Mouse (Mus musculus): Measurements from ENCODE around the gene Plekhn1. TPM values are rescaled to one million over a fixed set of nuclear protein-coding genes. Genes with fewer than 3 reads are reported as not detected.
A peak's percentile ranks its signal among the peaks of the same experiment; 100 is the strongest.

Gene Plekhn1
- polyA plus RNA-seq, 1 experiment from 2014 or later: 11.8 TPM

GRCm38 (mm10) chr4:156194346-156194745 is 40.3 kb downstream of the Plekhn1 start:
- H3K4me3 ChIP-seq (ENCODE audit: low read depth, low read length): 0 out of 2 replicates have a peak overlapping the region, but pooled peaks have one; percentile 7
- H3K4me2 ChIP-seq: peak overlapping the region; percentile 99
- H3K9me3 ChIP-seq (ENCODE audit: control insufficient read depth, low read length): no peaks in the 10 kb centered on the region
- peaks cover 43% of the 10 kb centered on the region for H3K4me1 ChIP-seq (replicated peaks; ENCODE audit: control insufficient read depth, insufficient read depth, low read length)
- WGBS: 45% methylated on average over 6 of the region's 6 CpGs
- peaks cover 8% of the 10 kb centered on the region for H3K27me3 ChIP-seq (replicated peaks; ENCODE audit: control insufficient read depth, insufficient read depth, low read length)
- ATAC-seq (replicated peaks; ENCODE audit: low FRiP score): no peak
- H3K9ac ChIP-seq (ENCODE audit: low read depth, low read length): no peak overlapping the region
- H3K36me3 ChIP-seq (ENCODE audit: control insufficient read depth, insufficient read depth, low read length): no peaks in the 10 kb centered on the region; the same call in 1 of the 2 replicates
- H3K27ac ChIP-seq (ENCODE audit: low read depth, low read length): no peak overlapping the region
- DNase-seq (ENCODE audit: low spot score): no peak

DNA sequence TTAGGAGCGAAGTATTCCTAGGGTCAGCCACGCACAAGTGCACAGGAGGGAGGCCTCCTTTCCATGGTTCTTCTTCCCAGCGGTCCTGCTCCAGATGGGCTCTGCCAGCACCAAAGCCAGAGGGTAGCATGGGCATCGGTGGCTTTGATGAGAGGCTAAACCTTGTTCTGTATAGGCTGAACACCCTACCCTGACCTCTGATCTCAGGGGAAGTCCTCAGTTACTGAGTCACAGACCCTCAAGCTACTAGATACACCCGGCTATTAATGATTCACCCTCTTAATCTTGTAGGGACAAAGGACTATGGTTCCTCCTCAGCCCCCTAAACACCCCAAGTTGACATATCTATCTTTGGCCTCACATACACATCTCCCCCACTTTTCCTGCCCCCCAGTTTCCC is 40.8 kb downstream of the Plekhn1 start:
- Histone ChIP-seq H3K36me3 (ENCODE audit: control insufficient read depth, insufficient read depth, low read length) (no peaks in the 10 kb centered on the region; the same call in 1 of the 2 replicates), H3K4me1 (replicated peaks; ENCODE audit: control insufficient read depth, insufficient read depth, low read length) (peaks cover 48% of the 10 kb centered on the region), H3K9me3 (ENCODE audit: control insufficient read depth, low read length) (no peaks in the 10 kb centered on the region), H3K27me3 (replicated peaks; ENCODE audit: control insufficient read depth, insufficient read depth, low read length) (peaks cover 8% of the 10 kb centered on the region), H3K4me2 (peak overlapping the region; percentile 99), H3K4me3 (ENCODE audit: low read depth, low read length) (0 out of 2 replicates have a peak overlapping the region, but pooled peaks have one; percentile 7), H3K9ac (ENCODE audit: low read depth, low read length) (no peak overlapping the region), H3K27ac (ENCODE audit: low read depth, low read length) (no peak overlapping the region)
- DNase-seq (ENCODE audit: low spot score) (no peak), ATAC-seq (replicated peaks; ENCODE audit: low FRiP score) (no peak)
- 67% methylated on average over 5 of the region's 5 CpGs for WGBS

GRCm38 (mm10) chr4:156193200-156193590 is 41.5 kb downstream of the Plekhn1 start:
- ATAC-seq (replicated peaks; ENCODE audit: low FRiP score): no peak
- Histone ChIP-seq H3K4me2 (no peak overlapping the region), H3K9me3 (ENCODE audit: control insufficient read depth, low read length) (no peaks in the 10 kb centered on the region), H3K4me1 (replicated peaks; ENCODE audit: control insufficient read depth, insufficient read depth, low read length) (peaks cover 55% of the 10 kb centered on the region), H3K9ac (ENCODE audit: low read depth, low read length) (no peak overlapping the region), H3K36me3 (ENCODE audit: control insufficient read depth, insufficient read depth, low read length) (no peaks in the 10 kb centered on the region; the same call in 1 of the 2 replicates), H3K27ac (ENCODE audit: low read depth, low read length) (no peak overlapping the region), H3K27me3 (replicated peaks; ENCODE audit: control insufficient read depth, insufficient read depth, low read length) (peaks cover 8% of the 10 kb centered on the region), H3K4me3 (ENCODE audit: low read depth, low read length) (no peak overlapping the region)
- 36% methylated on average over 2 of the region's 2 CpGs for WGBS
- no peak for DNase-seq (ENCODE audit: low spot score)

DNA sequence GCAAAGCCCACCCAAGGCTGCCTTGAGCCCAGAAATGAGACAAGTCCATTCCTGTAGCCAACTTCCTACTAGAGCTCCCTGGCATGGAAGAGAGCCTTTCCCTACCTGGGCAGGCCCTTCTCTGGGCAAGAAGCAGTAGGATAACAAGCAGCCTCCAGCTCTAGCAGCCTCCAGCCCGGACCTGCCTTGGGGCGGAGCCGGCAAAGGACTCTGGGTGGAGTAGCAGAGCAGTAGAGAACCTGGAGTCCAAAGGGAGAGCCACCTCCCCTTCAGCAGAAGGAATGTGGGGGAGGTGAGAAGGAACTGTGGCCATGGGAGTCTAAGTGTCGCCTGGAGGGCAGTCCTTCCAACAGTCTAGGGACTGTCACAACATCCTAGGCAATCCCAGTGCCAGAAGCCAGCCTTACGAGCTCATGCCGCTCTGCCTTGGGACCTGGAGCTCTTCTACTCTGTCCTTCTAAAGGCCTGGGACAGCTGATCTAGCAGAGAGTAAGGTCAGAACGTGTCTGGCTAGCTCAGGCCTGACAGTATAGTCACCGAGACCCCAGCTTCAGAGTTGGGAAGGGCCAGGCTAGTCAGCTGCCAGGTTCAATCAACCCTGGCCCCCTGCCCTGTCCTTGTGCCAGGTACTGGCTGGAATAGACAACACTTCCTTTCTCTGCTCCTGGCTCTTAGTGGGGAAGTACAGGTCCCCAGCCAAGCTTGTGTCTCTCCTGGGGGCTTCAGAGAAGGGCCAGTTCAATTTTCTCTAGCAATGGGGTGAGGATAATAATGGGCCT is 42.0 kb downstream of the Plekhn1 start:
- ATAC-seq (replicated peaks; ENCODE audit: low FRiP score) (0 out of 2 replicates have a peak, but pooled peaks have one; percentile 22), DNase-seq (ENCODE audit: low spot score) (no peak)
- no peak overlapping the region for H3K27ac ChIP-seq (ENCODE audit: low read depth, low read length)
- H3K4me1 ChIP-seq (replicated peaks; ENCODE audit: control insufficient read depth, insufficient read depth, low read length): peaks cover 58% of the 10 kb centered on the region
- H3K9ac ChIP-seq (ENCODE audit: low read depth, low read length): no peak overlapping the region
- H3K9me3 ChIP-seq (ENCODE audit: control insufficient read depth, low read length): no peaks in the 10 kb centered on the region
- no peaks in the 10 kb centered on the region; the same call in 1 of the 2 replicates for H3K36me3 ChIP-seq (ENCODE audit: control insufficient read depth, insufficient read depth, low read length)
- 53% methylated on average over 8 of the region's 8 CpGs for WGBS
- H3K4me3 ChIP-seq (ENCODE audit: low read depth, low read length): no peak overlapping the region
- H3K4me2 ChIP-seq: 0 out of 2 replicates have a peak overlapping the region, but pooled peaks have one; percentile 8
- peaks cover 8% of the 10 kb centered on the region for H3K27me3 ChIP-seq (replicated peaks; ENCODE audit: control insufficient read depth, insufficient read depth, low read length)

GRCm38 (mm10) chr4:156188811-156189323 is 45.8 kb downstream of the Plekhn1 start:
- 0 out of 2 replicates have a peak overlapping the region, but pooled peaks have one; percentile 16 for H3K9ac ChIP-seq (ENCODE audit: low read depth, low read length)
- peaks cover 72% of the 10 kb centered on the region for H3K4me1 ChIP-seq (replicated peaks; ENCODE audit: control insufficient read depth, insufficient read depth, low read length)
- H3K9me3 ChIP-seq (ENCODE audit: control insufficient read depth, low read length): no peaks in the 10 kb centered on the region
- WGBS: 36% methylated on average over 6 of the region's 6 CpGs
- no peak overlapping the region for H3K4me3 ChIP-seq (ENCODE audit: low read depth, low read length)
- peaks cover 3% of the 10 kb centered on the region; the same call in 1 of the 2 replicates for H3K36me3 ChIP-seq (ENCODE audit: control insufficient read depth, insufficient read depth, low read length)
- H3K4me2 ChIP-seq: peak overlapping the region; percentile 26; the same call in 1 of the 2 replicates
- peak overlapping the region; percentile 39; the same call in 1 of the 2 replicates for H3K27ac ChIP-seq (ENCODE audit: low read depth, low read length)
- H3K27me3 ChIP-seq (replicated peaks; ENCODE audit: control insufficient read depth, insufficient read depth, low read length): no peaks in the 10 kb centered on the region
- DNase-seq (ENCODE audit: low spot score) (no peak), ATAC-seq (replicated peaks; ENCODE audit: low FRiP score) (no peak)

DNA sequence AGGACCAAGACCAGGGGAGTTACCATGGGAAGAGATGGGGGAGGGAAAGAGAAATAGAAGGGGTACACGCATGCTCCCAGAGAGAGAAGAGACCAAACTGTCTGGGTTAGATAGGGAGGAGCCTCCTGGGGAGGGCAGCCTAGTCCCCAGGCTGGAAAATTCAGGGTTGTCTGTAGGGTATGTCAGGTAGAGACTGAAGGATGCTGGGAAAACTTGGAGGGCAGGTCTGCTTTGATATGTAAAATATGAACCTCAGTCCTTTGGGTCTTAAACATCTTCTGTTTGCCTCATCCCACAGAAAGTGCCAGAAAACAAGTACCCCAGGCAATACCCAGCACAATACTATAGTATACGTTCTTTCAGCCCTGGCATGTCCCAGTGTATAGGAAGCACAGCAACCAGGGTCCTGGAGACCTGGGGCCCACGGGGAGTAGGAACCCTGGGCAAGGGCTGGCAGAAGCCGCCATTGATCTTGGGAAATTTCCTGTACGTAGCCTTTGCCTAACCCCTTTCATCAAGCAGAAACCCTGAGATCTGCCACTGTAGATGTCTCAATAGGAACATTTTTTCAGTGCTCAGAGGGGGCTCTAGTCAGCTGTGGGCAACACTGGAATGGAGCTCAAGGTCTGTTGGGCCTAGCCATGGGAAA is 46.4 kb downstream of the Plekhn1 start:
- H3K36me3 ChIP-seq (ENCODE audit: control insufficient read depth, insufficient read depth, low read length): peaks cover 3% of the 10 kb centered on the region; the same call in 1 of the 2 replicates
- H3K9me3 ChIP-seq (ENCODE audit: control insufficient read depth, low read length): no peaks in the 10 kb centered on the region
- ATAC-seq (replicated peaks; ENCODE audit: low FRiP score): no peak
- WGBS: 60% methylated on average over 5 of the region's 5 CpGs
- H3K4me1 ChIP-seq (replicated peaks; ENCODE audit: control insufficient read depth, insufficient read depth, low read length): peaks cover 70% of the 10 kb centered on the region
- peak overlapping the region; percentile 16; the same call in 1 of the 2 replicates for H3K9ac ChIP-seq (ENCODE audit: low read depth, low read length)
- no peak overlapping the region for H3K27ac ChIP-seq (ENCODE audit: low read depth, low read length)
- no peak overlapping the region for H3K4me2 ChIP-seq
- DNase-seq (ENCODE audit: low spot score): no peak
- H3K4me3 ChIP-seq (ENCODE audit: low read depth, low read length): no peak overlapping the region
- no peaks in the 10 kb centered on the region for H3K27me3 ChIP-seq (replicated peaks; ENCODE audit: control insufficient read depth, insufficient read depth, low read length)

DNA sequence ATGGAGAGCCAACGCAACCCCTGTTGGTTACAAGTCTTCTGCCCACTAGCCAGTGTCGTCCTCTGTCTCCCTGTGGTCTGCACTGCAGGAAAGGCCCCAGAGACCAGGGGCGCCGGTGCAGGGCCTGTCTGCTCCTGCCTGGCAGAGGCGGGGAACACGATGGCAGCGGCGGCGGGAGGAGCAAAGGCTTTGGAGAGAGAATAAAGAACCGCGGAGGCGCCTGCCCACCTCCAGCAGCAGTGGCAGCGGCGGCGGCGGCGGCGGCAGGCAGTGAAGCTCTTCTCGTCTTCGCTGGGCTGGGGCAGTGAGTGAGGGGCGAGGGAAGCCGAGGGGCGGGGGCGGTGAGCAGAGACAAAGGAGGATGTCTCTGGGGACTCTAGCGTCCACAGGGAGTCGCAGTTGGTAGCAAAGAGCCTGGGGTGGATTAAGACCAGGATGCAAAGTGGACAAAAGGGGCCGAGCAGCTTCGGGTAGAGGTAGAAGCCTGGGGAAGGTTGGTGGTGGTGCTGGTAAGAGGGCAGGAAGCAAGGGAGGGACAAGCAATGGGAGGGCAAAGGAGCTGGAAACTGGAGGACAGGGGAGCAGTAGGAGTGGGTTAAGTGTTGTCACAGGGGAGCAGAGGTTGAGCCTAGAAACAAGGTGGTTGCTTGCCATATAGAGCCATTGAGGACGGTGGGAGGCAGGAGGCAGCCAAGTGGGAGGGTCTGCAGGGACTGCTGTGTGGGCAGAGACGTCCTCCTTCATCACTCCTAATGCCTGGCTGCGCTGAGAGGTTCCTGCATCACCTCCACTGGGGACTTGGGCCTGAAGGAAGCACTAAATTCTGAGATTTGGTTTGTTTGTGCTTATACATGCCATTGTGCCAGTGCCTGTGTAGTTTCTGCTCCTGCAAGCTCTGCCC is 48.5 kb downstream of the Plekhn1 start:
- 13% methylated on average over 31 of the region's 31 CpGs for WGBS
- Histone ChIP-seq H3K9me3 (ENCODE audit: control insufficient read depth, low read length) (no peaks in the 10 kb centered on the region), H3K9ac (ENCODE audit: low read depth, low read length) (peak overlapping the region; percentile 66), H3K27ac (ENCODE audit: low read depth, low read length) (peak overlapping the region; percentile 38), H3K4me3 (ENCODE audit: low read depth, low read length) (peak overlapping the region; percentile 48), H3K36me3 (ENCODE audit: control insufficient read depth, insufficient read depth, low read length) (0 out of 2 replicates have a peak, but pooled peaks cover 3% of the 10 kb centered on the region), H3K4me2 (peak overlapping the region; percentile 80), H3K27me3 (replicated peaks; ENCODE audit: control insufficient read depth, insufficient read depth, low read length) (no peaks in the 10 kb centered on the region), H3K4me1 (replicated peaks; ENCODE audit: control insufficient read depth, insufficient read depth, low read length) (peaks cover 60% of the 10 kb centered on the region)
- ATAC-seq (replicated peaks; ENCODE audit: low FRiP score) (peak; percentile 51), DNase-seq (ENCODE audit: low spot score) (peak; percentile 64)

All from liver, embryonic 11.5 days (tissue).